Mouse (Mus musculus): Measurements from ENCODE around the gene Gm20388. TPM values are rescaled to one million over a fixed set of nuclear protein-coding genes. Genes with fewer than 3 reads are reported as not detected.

The Gm20388 gene
- polyA plus RNA-seq, 1 experiment from 2014 or later, result not detected

GRCm38 (mm10) chr8:122928631-122929224 is 3018.1 kb downstream of the Gm20388 start:
- no peaks in the 10 kb centered on the region; the same call in 1 of the 2 replicates for H3K36me3 ChIP-seq (ENCODE audit: control insufficient read depth, insufficient read depth)
- no peak for ATAC-seq
- H3K9ac ChIP-seq (ENCODE audit: low read depth, low read length), result no peak overlapping the region
- H3K4me3 ChIP-seq (ENCODE audit: low read depth, low read length), result no peak overlapping the region
- H3K27me3 ChIP-seq (replicated peaks; ENCODE audit: control insufficient read depth, insufficient read depth, low read length), result no peaks in the 10 kb centered on the region
- peaks cover 3% of the 10 kb centered on the region; the same call in 1 of the 2 replicates for H3K4me1 ChIP-seq (replicated peaks; ENCODE audit: control insufficient read depth, insufficient read depth, low read length)
- H3K9me3 ChIP-seq (ENCODE audit: control insufficient read depth), result no peaks in the 10 kb centered on the region
- H3K4me2 ChIP-seq (replicated peaks; ENCODE audit: low read depth), result no peak overlapping the region
- TF ChIP-seq CTCF (IDR thresholded peaks at IDR 0.05; ENCODE audit: low read depth), result no peak
- 76% methylated on average over 7 of the region's 7 CpGs for WGBS
- no peak overlapping the region for H3K27ac ChIP-seq (ENCODE audit: low read depth, low read length)

GRCm38 (mm10) chr8:122931834-122932560 is 3021.4 kb downstream of the Gm20388 start:
- peaks cover 10% of the 10 kb centered on the region; the same call in 1 of the 2 replicates for H3K4me1 ChIP-seq (replicated peaks; ENCODE audit: control insufficient read depth, insufficient read depth, low read length)

GRCm38 (mm10) chr8:122932561-122932959 is 3021.9 kb downstream of the Gm20388 start:
- Histone ChIP-seq H3K36me3 (ENCODE audit: control insufficient read depth, insufficient read depth) (no peaks in the 10 kb centered on the region; the same call in 1 of the 2 replicates), H3K9me3 (ENCODE audit: control insufficient read depth) (no peaks in the 10 kb centered on the region), H3K9ac (ENCODE audit: low read depth, low read length) (no peak overlapping the region), H3K27me3 (replicated peaks; ENCODE audit: control insufficient read depth, insufficient read depth, low read length) (no peaks in the 10 kb centered on the region), H3K4me3 (ENCODE audit: low read depth, low read length) (no peak overlapping the region), H3K4me2 (replicated peaks; ENCODE audit: low read depth) (no peak overlapping the region), H3K4me1 (replicated peaks; ENCODE audit: control insufficient read depth, insufficient read depth, low read length) (peaks cover 12% of the 10 kb centered on the region; the same call in 1 of the 2 replicates), H3K27ac (ENCODE audit: low read depth, low read length) (0 out of 2 replicates have a peak overlapping the region, but pooled peaks have one; percentile 9)
- ATAC-seq, result no peak
- 56% methylated on average over 2 of the region's 2 CpGs for WGBS
- TF ChIP-seq CTCF (IDR thresholded peaks at IDR 0.05; ENCODE audit: low read depth), result no peak

More at GRCm38 (mm10) chr8:122931834-122932560, 3021.4 kb downstream of the Gm20388 start:
- H3K4me3 ChIP-seq (ENCODE audit: low read depth, low read length), result no peak overlapping the region
- no peaks in the 10 kb centered on the region for H3K9me3 ChIP-seq (ENCODE audit: control insufficient read depth)
- no peak overlapping the region for H3K4me2 ChIP-seq (replicated peaks; ENCODE audit: low read depth)
- no peaks in the 10 kb centered on the region for H3K27me3 ChIP-seq (replicated peaks; ENCODE audit: control insufficient read depth, insufficient read depth, low read length)
- H3K36me3 ChIP-seq (ENCODE audit: control insufficient read depth, insufficient read depth), result no peaks in the 10 kb centered on the region; the same call in 1 of the 2 replicates
- 0 out of 2 replicates have a peak overlapping the region, but pooled peaks have one; percentile 9 for H3K27ac ChIP-seq (ENCODE audit: low read depth, low read length)
- WGBS, result 62% methylated on average over 3 of the region's 3 CpGs
- no peak for ATAC-seq
- H3K9ac ChIP-seq (ENCODE audit: low read depth, low read length), result no peak overlapping the region
- no peak for TF ChIP-seq CTCF (IDR thresholded peaks at IDR 0.05; ENCODE audit: low read depth)

GRCm38 (mm10) chr8:122933973-122934372 is 3023.3 kb downstream of the Gm20388 start:
- Histone ChIP-seq H3K27ac (ENCODE audit: low read depth, low read length) (no peak overlapping the region), H3K27me3 (replicated peaks; ENCODE audit: control insufficient read depth, insufficient read depth, low read length) (no peaks in the 10 kb centered on the region), H3K36me3 (ENCODE audit: control insufficient read depth, insufficient read depth) (no peaks in the 10 kb centered on the region), H3K4me3 (ENCODE audit: low read depth, low read length) (no peak overlapping the region), H3K9ac (ENCODE audit: low read depth, low read length) (no peak overlapping the region), H3K4me1 (replicated peaks; ENCODE audit: control insufficient read depth, insufficient read depth, low read length) (peaks cover 12% of the 10 kb centered on the region; the same call in 1 of the 2 replicates), H3K9me3 (ENCODE audit: control insufficient read depth) (no peaks in the 10 kb centered on the region), H3K4me2 (replicated peaks; ENCODE audit: low read depth) (no peak overlapping the region)
- no peak for TF ChIP-seq CTCF (IDR thresholded peaks at IDR 0.05; ENCODE audit: low read depth)
- ATAC-seq, result no peak

- WGBS, result 81% methylated on average over 1 of the region's 1 CpGs
Measured at GRCm38 (mm10) chr8:122935118-122935517, 3024.5 kb downstream of the Gm20388 start.

GRCm38 (mm10) chr8:122935912-122936311 is 3025.3 kb downstream of the Gm20388 start:
- Histone ChIP-seq H3K27ac (ENCODE audit: low read depth, low read length) (no peak overlapping the region), H3K27me3 (replicated peaks; ENCODE audit: control insufficient read depth, insufficient read depth, low read length) (no peaks in the 10 kb centered on the region), H3K9ac (ENCODE audit: low read depth, low read length) (no peak overlapping the region), H3K9me3 (ENCODE audit: control insufficient read depth) (no peaks in the 10 kb centered on the region), H3K4me2 (replicated peaks; ENCODE audit: low read depth) (no peak overlapping the region), H3K36me3 (ENCODE audit: control insufficient read depth, insufficient read depth) (no peaks in the 10 kb centered on the region), H3K4me3 (ENCODE audit: low read depth, low read length) (no peak overlapping the region), H3K4me1 (replicated peaks; ENCODE audit: control insufficient read depth, insufficient read depth, low read length) (peaks cover 12% of the 10 kb centered on the region; the same call in 1 of the 2 replicates)
- TF ChIP-seq CTCF (IDR thresholded peaks at IDR 0.05; ENCODE audit: low read depth), result no peak
- WGBS, result 53% methylated on average over 3 of the region's 3 CpGs
- ATAC-seq, result no peak

More at GRCm38 (mm10) chr8:122935118-122935517, 3024.5 kb downstream of the Gm20388 start:
- no peak overlapping the region for H3K4me2 ChIP-seq (replicated peaks; ENCODE audit: low read depth)
- no peak overlapping the region for H3K4me3 ChIP-seq (ENCODE audit: low read depth, low read length)
- ATAC-seq, result no peak
- peaks cover 12% of the 10 kb centered on the region; the same call in 1 of the 2 replicates for H3K4me1 ChIP-seq (replicated peaks; ENCODE audit: control insufficient read depth, insufficient read depth, low read length)
- H3K9me3 ChIP-seq (ENCODE audit: control insufficient read depth), result no peaks in the 10 kb centered on the region
- H3K9ac ChIP-seq (ENCODE audit: low read depth, low read length), result no peak overlapping the region
- no peaks in the 10 kb centered on the region for H3K27me3 ChIP-seq (replicated peaks; ENCODE audit: control insufficient read depth, insufficient read depth, low read length)
- TF ChIP-seq CTCF (IDR thresholded peaks at IDR 0.05; ENCODE audit: low read depth), result no peak
- no peaks in the 10 kb centered on the region for H3K36me3 ChIP-seq (ENCODE audit: control insufficient read depth, insufficient read depth)
- no peak overlapping the region for H3K27ac ChIP-seq (ENCODE audit: low read depth, low read length)
